Mouse (Mus musculus) gastrocnemius, adult 18-20 months (tissue): Measurements from ENCODE around the gene Gm17693. TPM values are rescaled to one million over a fixed set of nuclear protein-coding genes. Genes with fewer than 3 reads are reported as not detected.
"Not testable (repeated sequence)": the region's sequence is repeated elsewhere in the genome, so short reads cannot be mapped to it uniquely, and the experiment has no call there.

Source experiments
- DNase-seq: peaks from one replicate; pipeline ENCODE4 v3.0.0; 2021; ENCODE audit warnings: low spot score
- long read RNA-seq, 2 experiments: library from polyadenylated mRNA; stranded (forward); transcript quantifications; one replicate each; pipeline ENCODE4 v2.0.0; 2021
- total RNA-seq, 2 experiments: library from RNA; stranded (reverse); gene quantifications; 2 replicates each; pipeline ENCODE4 v1.2.3; 2021

Gm17693 gene
- total RNA-seq: not detected
- long read RNA-seq, experiment 1: 0 reads
- long read RNA-seq, experiment 2: 0 reads

- DNase-seq: not testable (repeated sequence)
These were observed at the start of gene Gm17693 for GRCm38 (mm10) chrX:125705144-125705543. TSS of gene Gm17693 (plus strand) at chrX:125705444.
